Mouse (Mus musculus): ENCODE data around the gene Zbtb17.

DNA sequence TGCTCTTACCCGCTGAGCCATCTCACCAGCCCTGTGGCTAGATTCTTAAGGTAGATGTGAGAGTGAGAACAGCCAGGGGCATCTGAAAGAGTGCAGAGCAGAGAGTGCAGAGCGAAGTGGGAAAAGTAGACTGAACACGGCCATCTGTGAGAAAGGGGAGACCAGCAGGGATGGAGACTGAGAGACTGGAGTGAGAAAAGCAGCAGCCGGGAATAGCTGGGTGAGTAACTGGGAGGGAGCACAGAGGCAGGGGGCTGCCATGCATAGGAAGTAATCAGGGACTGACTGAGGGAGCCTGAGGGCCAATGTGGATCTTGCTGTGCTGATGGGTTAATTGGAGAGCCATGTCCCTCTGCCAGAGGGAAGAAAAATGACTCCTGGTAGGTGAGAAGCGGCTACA lies 58.3 kb downstream of the Zbtb17 start:
- TF ChIP-seq CTCF (IDR thresholded peaks at IDR 0.05; ENCODE audit: low read depth) (no peak), EP300 (optimal IDR thresholded peaks at IDR 0.05) (no peak)

Data from stomach, postnatal 0 days (tissue).